Mouse (Mus musculus): ENCODE measurements at regions not wholly inside any gene's neighbourhood (a gene's known extent, or its start where the extent isn't known, plus 50 kb on each side); places are given as distances from the start of the nearest gene placed in this dataset.

- no peak overlapping the region for H3K27ac ChIP-seq
- no peak overlapping the region for H3K4me2 ChIP-seq (replicated peaks)
- no peak overlapping the region for H3K9ac ChIP-seq
- no peaks in the 10 kb centered on the region for H3K36me3 ChIP-seq (replicated peaks; ENCODE audit: control insufficient read depth, insufficient read depth)
- WGBS = 75% methylated on average over 1 of the region's 1 CpGs
- H3K4me1 ChIP-seq (replicated peaks; ENCODE audit: control insufficient read depth, insufficient read depth, low read length) = no peaks in the 10 kb centered on the region
- DNase-seq (ENCODE audit: low spot score) (no peak), ATAC-seq (ENCODE audit: low FRiP score) (no peak)
- no peak overlapping the region for H3K4me3 ChIP-seq (replicated peaks; ENCODE audit: low read length)
- no peaks in the 10 kb centered on the region for H3K27me3 ChIP-seq (ENCODE audit: control insufficient read depth, insufficient read depth, low read length)
- H3K9me3 ChIP-seq (ENCODE audit: control insufficient read depth, low read length) = no peaks in the 10 kb centered on the region
Observed at GRCm38 (mm10) chr16:83250346-83250745, 422.2 kb downstream of the Gm21833 start.

- Histone ChIP-seq H3K36me3 (replicated peaks; ENCODE audit: control insufficient read depth, insufficient read depth) (no peaks in the 10 kb centered on the region), H3K27ac (no peak overlapping the region), H3K4me3 (replicated peaks; ENCODE audit: low read length) (no peak overlapping the region), H3K4me2 (replicated peaks) (no peak overlapping the region), H3K9me3 (ENCODE audit: control insufficient read depth, low read length) (no peaks in the 10 kb centered on the region), H3K9ac (no peak overlapping the region), H3K4me1 (replicated peaks; ENCODE audit: control insufficient read depth, insufficient read depth, low read length) (no peaks in the 10 kb centered on the region), H3K27me3 (ENCODE audit: control insufficient read depth, insufficient read depth, low read length) (no peaks in the 10 kb centered on the region)
- DNase-seq (ENCODE audit: low spot score) = no peak
- no peak for ATAC-seq (ENCODE audit: low FRiP score)
- WGBS = 95% methylated on average over 1 of the region's 1 CpGs
Observed at GRCm38 (mm10) chr16:83254183-83254582, 426.0 kb downstream of the Gm21833 start.

GRCm38 (mm10) chr16:83271869-83272268 is 443.7 kb downstream of the Gm21833 start:
- DNase-seq (ENCODE audit: low spot score) (no peak), ATAC-seq (ENCODE audit: low FRiP score) (no peak)
- no peak overlapping the region for H3K9ac ChIP-seq
- H3K27me3 ChIP-seq (ENCODE audit: control insufficient read depth, insufficient read depth, low read length) = no peaks in the 10 kb centered on the region
- H3K4me1 ChIP-seq (replicated peaks; ENCODE audit: control insufficient read depth, insufficient read depth, low read length) = no peaks in the 10 kb centered on the region
- H3K4me3 ChIP-seq (replicated peaks; ENCODE audit: low read length) = no peak overlapping the region
- WGBS = 91% methylated on average over 1 of the region's 1 CpGs
- no peak overlapping the region for H3K4me2 ChIP-seq (replicated peaks)
- no peaks in the 10 kb centered on the region for H3K9me3 ChIP-seq (ENCODE audit: control insufficient read depth, low read length)
- H3K36me3 ChIP-seq (replicated peaks; ENCODE audit: control insufficient read depth, insufficient read depth) = no peaks in the 10 kb centered on the region
- no peak overlapping the region for H3K27ac ChIP-seq

- Histone ChIP-seq H3K4me2 (replicated peaks) (no peak overlapping the region), H3K9ac (no peak overlapping the region), H3K4me3 (replicated peaks; ENCODE audit: low read length) (no peak overlapping the region), H3K4me1 (replicated peaks; ENCODE audit: control insufficient read depth, insufficient read depth, low read length) (no peaks in the 10 kb centered on the region), H3K9me3 (ENCODE audit: control insufficient read depth, low read length) (no peaks in the 10 kb centered on the region), H3K36me3 (replicated peaks; ENCODE audit: control insufficient read depth, insufficient read depth) (no peaks in the 10 kb centered on the region), H3K27me3 (ENCODE audit: control insufficient read depth, insufficient read depth, low read length) (no peaks in the 10 kb centered on the region), H3K27ac (peak overlapping the region; percentile 20; the same call in 1 of the 2 replicates)
- DNase-seq (ENCODE audit: low spot score) = no peak
- WGBS = 74% methylated on average over 5 of the region's 5 CpGs
- ATAC-seq (ENCODE audit: low FRiP score) = no peak
Observed at GRCm38 (mm10) chr16:83316314-83316713, 488.1 kb downstream of the Gm21833 start.

GRCm38 (mm10) chr16:83326826-83327225 is 498.6 kb downstream of the Gm21833 start:
- H3K27me3 ChIP-seq (ENCODE audit: control insufficient read depth, insufficient read depth, low read length) = no peaks in the 10 kb centered on the region
- no peak for ATAC-seq (ENCODE audit: low FRiP score)
- no peak for DNase-seq (ENCODE audit: low spot score)

GRCm38 (mm10) chr16:83351069-83351468 is 522.9 kb downstream of the Gm21833 start:
- DNase-seq (ENCODE audit: low spot score) = no peak
- H3K4me2 ChIP-seq (replicated peaks) = no peak overlapping the region

More at GRCm38 (mm10) chr16:83326826-83327225, 498.6 kb downstream of the Gm21833 start:
- H3K27ac ChIP-seq = no peak overlapping the region
- no peaks in the 10 kb centered on the region for H3K36me3 ChIP-seq (replicated peaks; ENCODE audit: control insufficient read depth, insufficient read depth)
- no peaks in the 10 kb centered on the region for H3K9me3 ChIP-seq (ENCODE audit: control insufficient read depth, low read length)
- no peak overlapping the region for H3K9ac ChIP-seq
- H3K4me2 ChIP-seq (replicated peaks) = no peak overlapping the region
- H3K4me1 ChIP-seq (replicated peaks; ENCODE audit: control insufficient read depth, insufficient read depth, low read length) = no peaks in the 10 kb centered on the region
- H3K4me3 ChIP-seq (replicated peaks; ENCODE audit: low read length) = no peak overlapping the region
- WGBS = 79% methylated on average over 2 of the region's 2 CpGs

GRCm38 (mm10) chr16:83394581-83394980 is 566.4 kb downstream of the Gm21833 start:
- Histone ChIP-seq H3K4me3 (replicated peaks; ENCODE audit: low read length) (no peak overlapping the region), H3K9ac (no peak overlapping the region), H3K27ac (no peak overlapping the region), H3K36me3 (replicated peaks; ENCODE audit: control insufficient read depth, insufficient read depth) (no peaks in the 10 kb centered on the region), H3K4me1 (replicated peaks; ENCODE audit: control insufficient read depth, insufficient read depth, low read length) (no peaks in the 10 kb centered on the region), H3K9me3 (ENCODE audit: control insufficient read depth, low read length) (no peaks in the 10 kb centered on the region), H3K4me2 (replicated peaks) (no peak overlapping the region), H3K27me3 (ENCODE audit: control insufficient read depth, insufficient read depth, low read length) (no peaks in the 10 kb centered on the region)
- DNase-seq (ENCODE audit: low spot score) (no peak), ATAC-seq (ENCODE audit: low FRiP score) (no peak)
- WGBS = 76% methylated on average over 2 of the region's 2 CpGs

More at GRCm38 (mm10) chr16:83351069-83351468, 522.9 kb downstream of the Gm21833 start:
- no peak for ATAC-seq (ENCODE audit: low FRiP score)
- no peak overlapping the region for H3K27ac ChIP-seq
- H3K36me3 ChIP-seq (replicated peaks; ENCODE audit: control insufficient read depth, insufficient read depth) = no peaks in the 10 kb centered on the region
- H3K9ac ChIP-seq = no peak overlapping the region
- no peaks in the 10 kb centered on the region for H3K4me1 ChIP-seq (replicated peaks; ENCODE audit: control insufficient read depth, insufficient read depth, low read length)
- no peaks in the 10 kb centered on the region for H3K27me3 ChIP-seq (ENCODE audit: control insufficient read depth, insufficient read depth, low read length)
- H3K9me3 ChIP-seq (ENCODE audit: control insufficient read depth, low read length) = no peaks in the 10 kb centered on the region
- no peak overlapping the region for H3K4me3 ChIP-seq (replicated peaks; ENCODE audit: low read length)

- Histone ChIP-seq H3K4me3 (replicated peaks; ENCODE audit: low read length) (no peak overlapping the region), H3K36me3 (replicated peaks; ENCODE audit: control insufficient read depth, insufficient read depth) (no peaks in the 10 kb centered on the region), H3K4me1 (replicated peaks; ENCODE audit: control insufficient read depth, insufficient read depth, low read length) (no peaks in the 10 kb centered on the region), H3K9ac (no peak overlapping the region), H3K9me3 (ENCODE audit: control insufficient read depth, low read length) (no peaks in the 10 kb centered on the region), H3K27ac (no peak overlapping the region), H3K27me3 (ENCODE audit: control insufficient read depth, insufficient read depth, low read length) (no peaks in the 10 kb centered on the region), H3K4me2 (replicated peaks) (no peak overlapping the region)
- WGBS = 70% methylated on average over 1 of the region's 1 CpGs
- DNase-seq (ENCODE audit: low spot score) (no peak), ATAC-seq (ENCODE audit: low FRiP score) (no peak)
Observed at GRCm38 (mm10) chr16:83420676-83421075, 592.5 kb downstream of the Gm21833 start.

- Histone ChIP-seq H3K9ac (no peak overlapping the region), H3K4me3 (replicated peaks; ENCODE audit: low read length) (no peak overlapping the region), H3K9me3 (ENCODE audit: control insufficient read depth, low read length) (no peaks in the 10 kb centered on the region), H3K4me2 (replicated peaks) (no peak overlapping the region), H3K27me3 (ENCODE audit: control insufficient read depth, insufficient read depth, low read length) (no peaks in the 10 kb centered on the region), H3K27ac (no peak overlapping the region), H3K4me1 (replicated peaks; ENCODE audit: control insufficient read depth, insufficient read depth, low read length) (no peaks in the 10 kb centered on the region), H3K36me3 (replicated peaks; ENCODE audit: control insufficient read depth, insufficient read depth) (no peaks in the 10 kb centered on the region)
- DNase-seq (ENCODE audit: low spot score) = no peak
- 90% methylated on average over 5 of the region's 5 CpGs for WGBS
- ATAC-seq (ENCODE audit: low FRiP score) = no peak
Observed at GRCm38 (mm10) chr16:83423096-83423495, 594.9 kb downstream of the Gm21833 start.

All from hindbrain, embryonic 14.5 days (tissue).